Mouse (Mus musculus): ENCODE measurements around the gene Grin2a.

Grin2a gene

GRCm38 (mm10) chr16:9753045-9753444 is 242.3 kb downstream of the Grin2a start:
- peak; percentile 56 to 59 for DNase-seq (ENCODE audit: low spot score in 2 of 2)

DNA sequence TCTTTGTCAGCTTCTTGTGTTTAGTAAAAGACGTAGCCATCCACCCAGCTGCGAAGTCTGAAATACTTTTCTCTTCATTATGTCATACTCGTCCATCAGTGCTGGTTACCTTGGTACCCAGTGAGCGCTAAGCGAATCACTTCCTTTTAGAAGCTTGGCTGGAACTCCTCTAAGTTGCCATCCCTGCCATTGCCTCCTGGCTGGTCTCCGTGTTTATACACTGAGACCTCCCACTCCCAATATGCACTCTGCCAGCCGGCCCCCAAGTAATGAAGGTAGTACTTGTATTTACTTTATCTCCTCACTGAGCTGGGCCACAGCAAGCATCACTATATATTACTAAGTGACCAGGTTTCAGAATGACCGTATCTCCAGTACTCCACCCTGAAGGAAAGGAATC is 242.8 kb downstream of the Grin2a start:
- peak in 1 of 2 experiments; percentile 66 for DNase-seq (ENCODE audit: low spot score in 2 of 2)

GRCm38 (mm10) chr16:9751045-9751569 is 244.3 kb downstream of the Grin2a start:
- no peak for DNase-seq (ENCODE audit: low spot score in 2 of 2)

GRCm38 (mm10) chr16:9749661-9750060 is 245.7 kb downstream of the Grin2a start:
- no peak for DNase-seq (ENCODE audit: low spot score in 2 of 2)

GRCm38 (mm10) chr16:9742443-9742842 is 252.9 kb downstream of the Grin2a start:
- no peak for DNase-seq (ENCODE audit: low spot score in 2 of 2)

DNA sequence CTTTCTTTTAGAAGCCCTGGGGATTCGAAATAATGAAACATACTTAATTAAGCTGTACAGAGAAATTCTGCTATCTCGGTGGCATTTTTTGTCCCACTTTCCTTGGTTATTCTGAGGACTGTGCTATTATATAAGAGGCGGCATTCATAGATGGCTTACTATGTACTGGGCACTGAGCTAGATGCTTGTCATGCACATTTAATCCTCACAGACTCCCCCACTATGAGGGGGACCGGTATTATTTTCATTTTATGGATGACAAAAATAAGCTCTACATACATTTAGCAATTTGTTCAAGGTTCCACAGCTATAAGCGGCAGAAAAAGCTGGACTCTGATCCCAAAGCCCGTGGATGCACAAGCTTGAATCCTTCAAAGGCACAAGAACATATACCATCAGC is 256.7 kb downstream of the Grin2a start:
- DNase-seq (ENCODE audit: low spot score in 2 of 2): no peak

DNA sequence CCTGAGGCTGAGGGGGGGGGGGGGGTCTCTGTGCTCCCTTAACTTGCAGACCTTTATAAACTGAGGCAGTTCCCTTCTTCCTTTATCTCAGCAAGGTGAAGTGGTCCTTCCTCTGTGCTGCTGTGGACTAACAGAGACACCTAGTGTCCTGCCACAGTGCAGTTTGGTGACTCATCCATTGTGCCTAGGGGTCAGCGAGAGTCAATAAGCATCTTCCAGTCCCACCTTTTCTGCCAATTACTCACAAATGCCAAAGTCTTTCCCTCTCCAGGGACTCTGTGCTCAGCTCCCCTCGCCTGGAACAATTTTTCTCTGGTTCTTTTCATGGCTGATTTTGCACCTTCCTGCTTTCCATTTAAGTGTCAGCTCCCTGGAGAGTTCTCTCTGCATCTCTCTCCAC is 258.2 kb downstream of the Grin2a start:
- no peak for DNase-seq (ENCODE audit: low spot score in 2 of 2)

DNA sequence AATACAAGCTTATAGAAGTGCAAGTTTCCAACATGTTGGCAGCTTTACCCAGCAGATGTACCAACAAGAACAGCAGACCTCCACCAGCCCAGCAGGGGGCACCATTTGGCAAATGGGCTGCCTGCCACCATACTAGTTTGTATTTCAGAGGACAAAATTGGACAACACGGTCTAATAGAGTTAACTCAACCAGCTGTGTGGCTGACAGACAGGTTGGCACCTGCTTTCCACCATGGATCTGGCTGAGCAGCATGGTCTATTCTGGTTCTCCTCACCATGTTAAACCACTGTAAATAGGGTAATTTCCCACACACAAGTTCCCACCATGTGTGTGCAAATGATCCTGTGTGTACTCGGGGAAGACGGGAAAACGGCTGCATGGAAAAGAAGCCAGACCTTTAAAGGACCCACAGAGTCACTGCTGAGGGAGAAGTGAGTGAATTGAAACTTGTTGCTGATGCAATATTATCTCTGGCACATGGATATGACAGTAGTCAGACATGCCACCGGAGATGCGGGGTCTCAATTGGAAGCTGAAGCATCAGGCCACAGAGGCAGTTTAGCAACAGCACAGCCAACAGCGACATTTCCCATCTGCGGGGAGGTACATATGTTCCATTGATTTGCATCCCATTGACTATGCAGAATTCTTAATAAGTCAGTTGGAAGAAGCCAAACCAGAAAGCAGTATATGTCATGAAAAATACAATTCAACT is 259.8 kb downstream of the Grin2a start:
- peak; percentile 47 to 68 for DNase-seq (ENCODE audit: low spot score in 2 of 2)

DNA sequence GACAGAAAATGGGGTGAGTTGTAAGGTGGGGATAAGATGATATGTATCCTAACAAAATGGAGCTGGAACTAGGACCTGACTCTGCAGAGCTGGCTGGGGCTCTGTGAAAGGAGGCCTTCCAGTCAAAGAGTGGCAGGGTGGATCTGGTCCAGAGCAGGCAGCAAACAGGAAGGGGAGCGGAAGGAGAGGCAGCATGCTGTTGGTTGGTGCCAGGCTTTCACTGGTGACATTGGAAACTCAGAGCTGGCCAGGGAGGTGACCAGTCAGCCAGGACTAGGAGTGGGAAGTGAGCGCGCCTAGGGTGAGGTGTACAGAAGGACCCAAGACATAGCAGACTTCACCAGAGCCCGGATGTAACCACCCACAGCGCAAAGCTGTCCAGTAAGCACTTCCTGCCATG is 267.8 kb downstream of the Grin2a start:
- DNase-seq (ENCODE audit: low spot score in 2 of 2): no peak

DNA sequence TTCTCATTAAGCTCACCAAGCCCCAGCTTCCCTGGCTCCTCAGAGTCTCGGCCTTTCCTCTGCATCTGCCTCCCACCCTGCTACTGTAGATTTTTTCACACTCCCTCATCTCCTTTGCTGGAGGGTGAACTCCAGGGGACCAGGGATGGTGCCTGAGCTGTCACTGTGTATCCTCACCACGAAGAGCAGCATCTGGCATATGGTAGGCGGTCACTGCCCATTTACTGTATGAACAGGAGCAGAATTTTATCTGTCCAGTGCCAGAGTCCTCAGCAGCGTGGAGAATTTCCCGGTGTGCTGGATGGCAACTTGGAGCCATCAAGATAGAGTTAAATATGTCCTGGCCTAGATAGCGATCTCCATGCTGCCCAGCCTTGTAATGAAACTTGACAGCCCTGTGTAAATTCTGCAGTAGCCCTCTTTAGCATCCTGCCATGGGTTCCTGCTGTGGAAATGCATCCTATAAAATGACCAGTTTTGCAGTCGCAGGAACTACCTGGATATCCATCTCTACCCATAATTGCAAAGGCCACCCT is 269.7 kb downstream of the Grin2a start:
- DNase-seq (ENCODE audit: low spot score in 2 of 2): no peak

DNA sequence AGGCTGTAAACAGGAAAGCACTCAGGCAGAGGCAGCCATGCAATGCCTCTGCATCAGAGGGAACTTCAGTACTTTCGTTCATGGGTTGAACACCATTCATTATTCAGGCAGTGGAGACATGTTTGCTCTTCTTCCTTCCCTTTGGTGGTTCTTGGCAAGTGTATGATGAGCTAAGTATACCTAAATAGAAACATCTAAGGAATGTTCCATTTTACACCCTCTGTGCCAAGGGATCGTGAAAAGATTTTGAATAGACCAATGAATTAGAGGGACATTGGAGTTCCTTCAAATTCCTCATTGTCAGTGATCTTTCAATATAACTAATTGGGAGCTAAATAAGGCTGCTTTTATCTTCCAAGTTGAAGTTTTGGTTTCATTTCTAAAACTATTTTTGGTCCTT is 284.0 kb downstream of the Grin2a start:
- DNase-seq (ENCODE audit: low spot score in 2 of 2): no peak

DNA sequence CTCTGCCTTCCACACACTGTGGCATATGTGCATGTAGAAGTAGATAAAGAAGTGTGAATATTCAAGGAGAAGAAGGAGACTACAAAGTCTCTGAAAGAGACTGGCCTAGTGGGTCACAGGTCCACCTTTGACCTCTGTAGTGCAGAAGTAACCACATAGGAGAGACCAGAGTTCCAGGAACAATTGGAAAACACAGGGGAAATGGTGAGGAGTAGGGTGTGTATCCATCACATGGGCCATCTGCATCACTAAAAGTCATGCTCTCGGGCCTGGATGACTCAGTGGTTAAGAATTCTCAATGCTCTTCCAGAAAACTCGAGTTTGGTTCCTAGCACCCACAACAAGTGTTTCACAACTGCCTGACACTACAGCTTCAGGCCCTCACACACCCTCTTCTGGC is 285.4 kb downstream of the Grin2a start:
- DNase-seq (ENCODE audit: low spot score in 2 of 2): no peak

DNA sequence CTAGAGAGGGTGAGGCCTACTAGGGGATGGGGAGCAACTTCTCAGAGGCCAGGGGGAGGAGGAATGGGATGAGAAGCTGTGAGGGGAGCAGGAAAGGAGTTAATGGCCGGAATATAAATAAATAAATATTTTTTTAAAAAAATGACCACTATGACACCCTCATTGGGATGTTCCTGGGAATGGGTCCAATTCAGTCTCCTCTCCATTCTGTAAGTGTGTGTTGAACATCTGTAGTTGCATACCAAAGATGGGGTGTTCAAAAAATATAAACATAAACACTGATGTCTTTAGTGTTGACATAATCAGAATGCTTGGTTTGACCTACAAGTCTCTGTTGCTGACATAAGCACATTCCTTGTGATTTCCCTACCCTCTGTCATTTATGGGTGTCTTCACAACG is 298.2 kb downstream of the Grin2a start:
- DNase-seq (ENCODE audit: low spot score in 2 of 2): no peak

DNA sequence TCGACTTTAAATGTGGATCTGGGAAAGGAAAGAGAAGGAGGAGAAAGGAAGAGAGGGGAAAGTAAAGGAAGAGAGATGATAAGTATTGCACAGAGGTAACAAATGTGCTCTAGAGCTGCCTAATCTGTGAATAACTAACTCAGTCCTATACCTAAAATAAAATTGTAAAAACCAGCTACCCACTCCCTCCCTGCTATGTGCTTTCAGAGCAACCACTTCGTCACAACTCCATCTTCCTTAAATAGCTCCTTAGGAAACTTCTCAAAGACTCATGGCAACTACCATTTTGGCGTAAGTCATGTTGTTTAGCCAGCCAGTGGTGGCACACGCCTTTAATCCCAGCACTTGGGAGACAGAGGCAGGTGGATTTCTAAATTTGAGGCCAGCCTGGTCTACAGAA is 301.3 kb downstream of the Grin2a start:
- DNase-seq (ENCODE audit: low spot score in 2 of 2): no peak

DNA sequence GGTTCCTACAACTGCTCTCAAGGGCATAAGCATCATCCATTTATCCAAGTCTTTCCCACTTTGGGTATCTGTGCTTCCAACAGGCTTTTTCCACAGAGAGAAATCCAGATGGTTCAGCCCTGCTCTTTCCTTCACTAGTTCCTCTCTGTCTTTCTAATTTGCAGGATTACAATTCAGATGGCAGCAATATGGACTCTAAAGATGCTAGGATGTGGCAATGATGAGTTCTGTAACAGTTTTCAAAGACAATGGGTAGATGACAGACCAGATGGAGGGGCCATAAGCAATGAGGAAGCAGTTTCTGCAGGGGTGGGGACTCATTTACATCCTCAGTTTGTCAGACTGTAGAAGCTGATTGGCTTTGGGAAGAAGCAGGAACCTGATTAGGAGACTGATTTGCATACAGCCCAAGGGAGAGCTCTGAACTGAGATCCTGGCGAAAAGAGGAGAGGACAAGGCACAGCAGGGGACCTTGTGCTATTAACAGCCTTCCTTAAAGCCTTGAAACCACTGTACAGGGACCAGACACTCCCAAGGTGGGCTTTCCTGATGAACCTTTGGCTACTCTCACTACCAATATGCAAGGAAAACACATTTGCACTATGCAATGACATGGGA is 306.7 kb downstream of the Grin2a start:
- no peak for DNase-seq (ENCODE audit: low spot score in 2 of 2)

DNA sequence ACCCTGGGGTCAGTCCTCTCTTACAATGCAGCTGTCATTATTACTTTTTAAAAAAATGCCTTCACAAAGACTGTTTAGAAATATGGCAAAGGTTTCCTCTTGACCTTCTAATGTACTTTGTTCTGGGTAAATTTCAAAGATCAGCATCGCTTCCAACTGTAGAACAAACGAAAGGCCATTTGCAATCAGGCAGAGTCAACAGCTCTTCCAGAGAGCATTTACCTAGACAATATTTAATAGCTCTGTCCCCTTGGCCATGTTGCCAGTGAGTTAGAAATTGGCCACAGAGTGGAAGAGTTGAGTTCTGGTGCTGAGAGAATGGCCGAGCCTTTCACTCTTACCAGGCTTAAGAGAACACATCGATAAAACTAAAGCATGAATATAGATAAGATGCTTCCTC is 314.8 kb downstream of the Grin2a start:
- DNase-seq (ENCODE audit: low spot score in 2 of 2): no peak

GRCm38 (mm10) chr16:9679994-9680393 is 315.4 kb downstream of the Grin2a start:
- no peak for DNase-seq (ENCODE audit: low spot score in 2 of 2)

GRCm38 (mm10) chr16:9678750-9679149 is 316.6 kb downstream of the Grin2a start:
- no peak for DNase-seq (ENCODE audit: low spot score in 2 of 2)

DNA sequence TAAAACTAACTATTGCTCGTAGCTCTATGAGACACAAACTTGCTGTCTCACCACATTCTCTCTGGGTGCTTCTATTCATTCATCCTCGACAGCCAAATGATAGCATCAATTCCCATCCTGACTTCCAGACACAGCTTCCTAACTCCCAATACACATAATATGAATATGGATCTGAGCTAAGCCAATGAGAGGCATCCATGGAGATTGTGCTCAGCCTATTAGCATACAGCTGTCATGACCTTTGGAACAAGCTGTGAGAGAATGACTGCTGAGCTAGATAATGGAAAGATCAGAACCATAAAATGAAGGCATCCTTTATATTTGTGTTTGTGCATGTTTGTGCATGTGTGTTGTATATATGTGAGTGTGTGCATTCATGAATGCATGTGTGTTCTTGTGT is 323.0 kb downstream of the Grin2a start:
- no peak for DNase-seq (ENCODE audit: low spot score in 2 of 2)

- no peak for DNase-seq (ENCODE audit: low spot score in 2 of 2)
These were observed 324.1 kb downstream of the Grin2a start for GRCm38 (mm10) chr16:9671222-9671621.

DNA sequence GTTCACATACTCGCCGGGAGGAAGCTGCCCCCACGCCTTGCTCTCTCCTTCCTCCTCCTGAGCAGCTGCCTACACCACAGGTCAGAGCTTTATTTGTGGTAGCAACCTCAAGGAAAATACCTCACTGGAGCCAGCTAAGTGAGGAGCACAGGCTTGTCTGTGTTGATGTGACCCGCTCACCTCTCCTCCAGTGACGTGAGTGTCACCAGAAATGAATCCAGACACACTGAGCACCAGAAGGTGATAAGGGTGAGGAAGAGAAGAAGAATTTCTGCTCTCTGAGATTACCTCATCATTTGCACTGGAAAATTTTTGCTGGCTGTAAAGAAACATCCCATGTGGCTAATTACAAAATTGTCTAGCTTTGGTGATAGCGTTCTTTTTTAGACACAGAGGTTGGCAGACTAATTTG is 324.6 kb downstream of the Grin2a start:
- no peak for DNase-seq (ENCODE audit: low spot score in 2 of 2)

GRCm38 (mm10) chr16:9665896-9666295 is 329.5 kb downstream of the Grin2a start:
- no peak for DNase-seq (ENCODE audit: low spot score in 2 of 2)

DNA sequence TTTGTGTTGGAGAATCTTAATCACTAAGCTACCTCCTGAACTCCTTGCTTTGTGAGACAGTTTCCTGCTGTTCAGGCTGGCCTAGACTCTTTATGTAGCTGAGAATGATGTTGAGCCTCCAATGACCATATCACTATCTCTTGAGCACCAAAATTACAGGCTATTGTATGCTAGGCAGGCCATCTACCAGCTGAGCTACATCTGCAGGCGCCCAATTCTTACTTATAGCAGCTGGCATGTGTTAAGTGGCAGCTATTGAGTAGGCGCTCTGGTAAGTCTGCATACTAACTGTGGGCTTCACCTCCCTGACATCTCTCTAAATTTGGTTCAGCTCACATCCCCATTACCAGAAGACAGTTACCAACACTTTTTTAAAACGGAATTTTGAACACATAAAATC is 331.3 kb downstream of the Grin2a start:
- no peak for DNase-seq (ENCODE audit: low spot score in 2 of 2)

Data from right cerebral cortex, postnatal 10 days (tissue).